Mouse (Mus musculus) telencephalon, adult 2 months (tissue): ENCODE measurements around the gene Ptgfrn.
A peak's percentile ranks its signal among the peaks of the same experiment; 100 is the strongest.

ENCODE experiments used
- DNase-seq: peaks from one replicate; pipeline ENCODE4 v3.0.0-alpha.2; 2011; ENCODE audit warnings: low read depth, low spot score

Gene Ptgfrn

DNA sequence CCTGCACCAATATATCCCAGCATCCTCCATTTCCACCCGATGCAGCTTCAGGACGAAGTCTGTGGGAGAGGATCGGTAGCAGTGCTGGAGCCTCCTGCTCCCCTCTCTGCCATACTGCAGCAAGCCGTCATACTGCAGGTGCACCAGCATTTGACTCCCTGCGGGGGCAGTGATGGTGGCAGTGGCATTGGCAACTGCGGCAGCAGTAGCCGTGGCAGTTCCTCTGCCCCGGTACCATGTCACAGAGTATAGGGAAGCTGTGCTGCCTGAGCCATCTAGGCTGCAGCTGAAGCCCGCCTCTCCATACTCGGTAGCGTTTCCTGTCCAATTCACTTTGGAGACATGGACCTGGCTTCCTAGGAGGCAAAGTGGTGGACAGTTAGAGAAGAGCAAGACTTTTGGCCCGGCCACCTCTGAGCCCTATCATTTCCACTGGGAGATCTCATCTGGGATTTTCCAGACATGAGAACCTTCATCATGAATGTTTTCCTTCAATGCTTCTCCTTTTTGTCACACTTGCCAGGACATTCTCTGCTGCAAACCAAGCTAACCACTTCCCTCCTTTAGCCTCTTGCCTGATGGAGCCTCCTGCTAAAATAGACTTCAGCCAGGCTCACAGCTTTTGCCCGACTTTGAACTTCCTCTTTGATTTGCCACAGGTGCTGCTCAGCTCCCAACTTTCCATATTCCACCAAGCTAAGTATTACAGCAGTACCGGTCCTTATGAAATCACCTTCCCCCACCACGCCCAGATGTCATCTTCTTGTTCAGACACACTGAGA lies 106.3 kb downstream of the Ptgfrn start:
- no peak for DNase-seq

DNA sequence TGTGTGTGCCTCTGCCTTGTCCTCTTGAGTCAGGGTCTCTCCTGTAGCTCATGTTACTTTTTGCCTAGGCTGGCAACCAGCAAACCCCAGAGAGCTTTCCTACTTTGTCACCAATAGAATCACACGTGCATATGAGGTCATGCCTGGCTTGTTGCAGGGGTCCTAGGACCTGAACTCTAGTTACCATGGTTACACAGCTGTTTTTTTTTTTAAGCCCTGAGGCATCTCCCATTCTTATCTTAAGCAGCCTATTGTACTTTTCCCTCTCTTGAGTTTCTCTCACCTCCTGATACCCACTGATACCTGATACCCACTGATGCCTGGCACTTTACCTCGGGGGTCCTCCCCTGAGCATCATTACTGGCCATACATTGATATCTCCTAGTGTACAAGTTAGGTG lies 110.3 kb downstream of the Ptgfrn start:
- DNase-seq = no peak

DNA sequence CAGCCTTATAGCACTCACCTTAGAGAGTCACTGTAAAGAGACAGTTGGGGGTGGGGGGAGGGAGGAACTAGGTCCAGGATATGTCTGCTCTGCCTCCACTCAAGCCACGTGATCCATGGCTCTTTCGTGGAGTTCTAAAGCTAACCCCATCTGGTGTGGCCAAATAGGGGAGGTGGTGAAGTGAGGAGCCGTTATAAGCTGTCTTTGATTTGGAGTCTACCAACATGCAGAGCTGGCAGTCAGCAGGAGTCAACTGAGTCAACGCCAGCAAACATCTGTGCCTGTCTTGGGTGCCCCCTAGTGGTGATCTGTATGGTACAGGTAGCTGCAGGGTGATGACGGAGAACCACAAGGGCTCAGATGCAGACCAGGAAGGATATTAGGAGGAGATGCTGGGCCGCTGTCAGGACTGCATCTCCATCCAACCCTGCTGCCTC lies 111.2 kb downstream of the Ptgfrn start:
- DNase-seq = no peak

DNA sequence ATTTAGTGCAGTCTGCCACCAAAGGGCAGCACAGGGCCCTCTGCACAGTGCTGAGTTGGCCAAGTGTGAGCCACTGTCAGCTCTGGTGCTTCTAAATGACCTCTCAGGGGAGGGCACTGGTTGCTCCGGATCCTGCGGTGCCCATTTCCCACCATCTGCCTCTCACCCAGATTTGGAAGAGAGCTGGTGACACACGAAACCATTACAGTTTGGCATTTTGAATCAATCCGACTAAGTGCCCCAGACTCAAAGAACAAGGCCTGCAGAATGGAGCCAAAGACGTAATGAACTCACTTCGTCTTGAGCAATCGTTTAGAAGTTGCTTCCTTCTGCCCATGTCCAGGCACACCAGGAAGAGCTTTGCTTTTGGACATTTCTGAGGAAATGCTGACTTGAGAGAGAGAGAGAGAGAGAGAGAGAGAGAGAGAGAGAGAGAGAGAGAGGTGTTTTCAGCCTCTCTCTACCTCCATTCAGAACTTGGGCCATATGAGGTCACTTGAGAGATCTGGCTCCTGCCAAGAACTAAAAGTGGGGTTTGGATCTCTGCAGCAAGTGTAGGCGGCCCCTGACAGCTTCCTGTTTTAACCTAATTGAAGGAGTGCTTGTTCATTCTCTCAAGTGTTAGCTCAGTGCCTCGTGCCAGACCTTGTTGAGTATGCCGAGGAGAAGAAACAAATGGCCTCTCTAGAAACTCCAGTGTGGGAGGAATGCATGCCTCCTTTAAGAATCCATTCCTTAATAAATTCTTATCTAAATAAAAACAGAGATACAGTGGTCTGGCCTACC lies 112.1 kb downstream of the Ptgfrn start:
- peak; percentile 39 for DNase-seq

DNA sequence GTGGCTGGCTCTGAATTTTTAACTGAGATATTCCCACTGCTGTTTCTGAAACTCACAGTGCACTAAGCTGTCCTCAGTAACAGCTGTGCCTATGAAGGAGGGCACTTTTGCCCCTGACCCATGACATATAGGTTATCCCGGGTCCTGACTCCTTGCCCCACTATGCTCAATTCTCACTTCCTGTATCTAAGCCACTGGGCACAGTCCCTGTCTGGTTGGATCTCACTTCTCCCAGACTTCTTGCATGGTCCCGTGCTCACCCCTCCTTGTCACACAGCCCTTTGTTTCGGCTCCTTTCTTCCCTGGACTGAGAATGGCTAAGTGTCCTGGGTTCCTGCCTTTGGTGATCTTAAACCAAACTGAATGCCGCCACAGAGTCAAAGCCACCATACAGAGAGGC lies 115.8 kb downstream of the Ptgfrn start:
- DNase-seq = no peak

- DNase-seq = no peak
These were observed 116.4 kb downstream of the Ptgfrn start for GRCm38 (mm10) chr3:100993718-100994117.

- no peak for DNase-seq
These were observed 116.9 kb downstream of the Ptgfrn start for GRCm38 (mm10) chr3:100993158-100993557.
